Mouse (Mus musculus) liver (tissue): ENCODE measurements around the gene Cartpt.
"Not testable (repeated sequence)": the region's sequence is repeated elsewhere in the genome, so short reads cannot be mapped to it uniquely, and the experiment has no call there.

Source experiments
- DNase-seq: peaks from one replicate; pipeline ENCODE4 v3.0.0-alpha.2; 2020; ENCODE audit warnings: mixed read lengths

Gene Cartpt

GRCm38 (mm10) chr13:99853131-99853530 is 47.8 kb downstream of the Cartpt start:
- DNase-seq: no peak

- DNase-seq: not testable (repeated sequence)
These were observed 48.5 kb downstream of the Cartpt start for GRCm38 (mm10) chr13:99852416-99852815.

GRCm38 (mm10) chr13:99851026-99851425 is 49.9 kb downstream of the Cartpt start:
- DNase-seq: no peak

- DNase-seq: no peak
These were observed 51.3 kb downstream of the Cartpt start for GRCm38 (mm10) chr13:99849597-99849996.
